ENCODE assay signal across 8 mouse cellular contexts in genomic region chr4:44249705-44250104, GRCm38 (mm10). TPM values are rescaled to one million over a fixed set of nuclear protein-coding genes. Genes with fewer than 3 reads are reported as not detected.
A peak's percentile ranks its signal among the peaks of the same experiment; 100 is the strongest.
DNase-seq lines count a peak whose midpoint lies in the region; ATAC-seq lines count a peak whose summit lies in the region.

No protein-coding gene starts in this region.

- 0 out of 2 replicates have a peak, but pooled peaks cover 3% of the 10 kb centered on the region for H3K27me3 ChIP-seq in kidney, embryonic 14.5 days (ENCODE audit: control insufficient read depth, insufficient read depth, low read length)
- no peaks in the 10 kb centered on the region for H3K27me3 ChIP-seq in hindbrain, embryonic 16.5 days (replicated peaks; ENCODE audit: control insufficient read depth, insufficient read depth, low read length)

- H3K9me3 ChIP-seq in kidney, embryonic 14.5 days (ENCODE audit: control insufficient read depth, low read length): no peaks in the 10 kb centered on the region
- no peaks in the 10 kb centered on the region for H3K9me3 ChIP-seq in hindbrain, embryonic 16.5 days (ENCODE audit: control insufficient read depth, low read length)

- H3K27ac ChIP-seq in kidney, embryonic 14.5 days (ENCODE audit: low read depth, low read length): no peak overlapping the region
- no peak overlapping the region for H3K27ac ChIP-seq in hindbrain, embryonic 16.5 days (ENCODE audit: low read depth, low read length)

- WGBS in kidney, embryonic 14.5 days: under 1% methylated on average over 9 of the region's 10 CpGs
- WGBS in hindbrain, embryonic 16.5 days: 3% methylated on average over 8 of the region's 10 CpGs

- H3K4me3 ChIP-seq in kidney, embryonic 14.5 days (ENCODE audit: low read length): no peak overlapping the region; the same call in 1 of the 2 replicates
- no peak overlapping the region for H3K4me3 ChIP-seq in hindbrain, embryonic 16.5 days (ENCODE audit: low read length)

- DNase-seq in kidney, adult 18-20 months: no peak
- peak; percentile 21 for DNase-seq in embryo, embryonic 10.5 days (ENCODE audit: low spot score)
- peak; percentile 37 for DNase-seq in neural tube, embryonic 10.5 days (ENCODE audit: extremely low spot score, low spot score)
- no peak for DNase-seq in right cerebral cortex, adult 18-20 months
- DNase-seq in cerebellum, postnatal 4 days (ENCODE audit: low spot score in 2 of 2): no peak
- DNase-seq in natural killer cell, adult 2 months (ENCODE audit: low spot score in 2 of 2): no peak

- H3K9ac ChIP-seq in kidney, embryonic 14.5 days (ENCODE audit: low read depth, low read length): no peak overlapping the region
- no peak overlapping the region for H3K9ac ChIP-seq in hindbrain, embryonic 16.5 days (ENCODE audit: low read depth, low read length)

- H3K36me3 ChIP-seq in kidney, embryonic 14.5 days (ENCODE audit: control insufficient read depth, insufficient read depth, low read length): no peaks in the 10 kb centered on the region
- no peaks in the 10 kb centered on the region for H3K36me3 ChIP-seq in hindbrain, embryonic 16.5 days (ENCODE audit: control insufficient read depth, insufficient read depth, low read length)

- peaks cover 9% of the 10 kb centered on the region; the same call in 1 of the 2 replicates for H3K4me1 ChIP-seq in kidney, embryonic 14.5 days (ENCODE audit: control insufficient read depth, insufficient read depth, low read length)
- peaks cover 12% of the 10 kb centered on the region for H3K4me1 ChIP-seq in hindbrain, embryonic 16.5 days (ENCODE audit: control insufficient read depth, insufficient read depth, low read depth, low read length)

- ATAC-seq in kidney, embryonic 14.5 days (ENCODE audit: low FRiP score, low TSS enrichment): peak; percentile 74; the same call in 1 of the 2 replicates
- no peak for ATAC-seq in hindbrain, embryonic 16.5 days

- H3K4me2 ChIP-seq in kidney, embryonic 14.5 days (replicated peaks; ENCODE audit: low read depth, low read length): no peak overlapping the region; the same call in 1 of the 2 replicates
- peak overlapping the region; percentile 39; the same call in 1 of the 2 replicates for H3K4me2 ChIP-seq in hindbrain, embryonic 16.5 days (ENCODE audit: low read length)

RNA-seq across cellular contexts. Expression of gene Rnf38, which starts 16.1 kb away (rescaled TPM):
- 25.8 and 41.0 TPM in 2 replicates for polyA plus RNA-seq in kidney, embryonic 14.5 days (2014; fragmentation: Nextera tagmentation; extraction: Ambion mirVana)
- 20.9 and 28.3 TPM in 2 replicates for polyA plus RNA-seq in hindbrain, embryonic 16.5 days (2015; fragmentation: Nextera tagmentation; extraction: Ambion mirVana)

RNA-seq across cellular contexts. Expression of gene Melk, which starts 51.0 kb away (rescaled TPM):
- 41.6 and 52.6 TPM in 2 replicates for polyA plus RNA-seq in kidney, embryonic 14.5 days (2014; fragmentation: Nextera tagmentation; extraction: Ambion mirVana)
- 7.1 and 9.3 TPM in 2 replicates for polyA plus RNA-seq in hindbrain, embryonic 16.5 days (2015; fragmentation: Nextera tagmentation; extraction: Ambion mirVana)

Comparison
In these comparisons a context has a peak if more than half of its experiments do, and no peak if none do; other contexts are left out.
1. DNase-seq: peak in embryo, embryonic 10.5 days (single experiment) and neural tube, embryonic 10.5 days (single experiment); none in kidney, adult 18-20 months (single experiment), right cerebral cortex, adult 18-20 months (single experiment), cerebellum, postnatal 4 days (0 of 2) and natural killer cell, adult 2 months (0 of 2).